Mouse (Mus musculus) embryonic fibroblast, embryonic 13.5 days (primary cell): ENCODE measurements around the gene Olfr1513. TPM values are rescaled to one million over a fixed set of nuclear protein-coding genes. Genes with fewer than 3 reads are reported as not detected.
A peak's percentile ranks its signal among the peaks of the same experiment; 100 is the strongest.
"Not testable (repeated sequence)": the region's sequence is repeated elsewhere in the genome, so short reads cannot be mapped to it uniquely, and the experiment has no call there.

Experiments
- H3K27ac ChIP-seq: 2 replicates; pipeline ENCODE4 v1.5.1; 2012; ENCODE audit warnings: low read length, control low read depth, inconsistent platforms; ENCODE audit not compliant: insufficient read depth
- H3K4me1 ChIP-seq: 2 replicates; pipeline ENCODE4 v1.6.1; 2011; ENCODE audit warnings: low read length; ENCODE audit not compliant: control insufficient read depth, insufficient read depth
- H3K4me3 ChIP-seq: 2 replicates; pipeline ENCODE4 v1.5.1; 2011; ENCODE audit warnings: mild to moderate bottlenecking, control low read depth, low read length; ENCODE audit not compliant: insufficient read depth
- CTCF ChIP-seq: IDR thresholded peaks from 2 replicates; pipeline ENCODE4 v1.5.1; 2011; ENCODE audit warnings: mild to moderate bottlenecking, control low read depth, low read length, moderate library complexity, borderline replicate concordance; ENCODE audit not compliant: insufficient read depth
- POLR2A ChIP-seq: IDR thresholded peaks from 2 replicates; pipeline ENCODE4 v1.6.1; 2011; ENCODE audit warnings: low read depth, mild to moderate bottlenecking, control low read depth, low read length, moderate library complexity
- polyA plus RNA-seq: library from polyadenylated mRNA; stranded (reverse); fragments of >200 nt; gene quantifications from 2 replicates; pipeline ENCODE4 v1.2.4, GENCODE M21; 2011; ENCODE audit warnings: low read depth; ENCODE audit not compliant: missing spikeins, insufficient read length

The Olfr1513 gene
- polyA plus RNA-seq, 1 experiment: not detected

DNA sequence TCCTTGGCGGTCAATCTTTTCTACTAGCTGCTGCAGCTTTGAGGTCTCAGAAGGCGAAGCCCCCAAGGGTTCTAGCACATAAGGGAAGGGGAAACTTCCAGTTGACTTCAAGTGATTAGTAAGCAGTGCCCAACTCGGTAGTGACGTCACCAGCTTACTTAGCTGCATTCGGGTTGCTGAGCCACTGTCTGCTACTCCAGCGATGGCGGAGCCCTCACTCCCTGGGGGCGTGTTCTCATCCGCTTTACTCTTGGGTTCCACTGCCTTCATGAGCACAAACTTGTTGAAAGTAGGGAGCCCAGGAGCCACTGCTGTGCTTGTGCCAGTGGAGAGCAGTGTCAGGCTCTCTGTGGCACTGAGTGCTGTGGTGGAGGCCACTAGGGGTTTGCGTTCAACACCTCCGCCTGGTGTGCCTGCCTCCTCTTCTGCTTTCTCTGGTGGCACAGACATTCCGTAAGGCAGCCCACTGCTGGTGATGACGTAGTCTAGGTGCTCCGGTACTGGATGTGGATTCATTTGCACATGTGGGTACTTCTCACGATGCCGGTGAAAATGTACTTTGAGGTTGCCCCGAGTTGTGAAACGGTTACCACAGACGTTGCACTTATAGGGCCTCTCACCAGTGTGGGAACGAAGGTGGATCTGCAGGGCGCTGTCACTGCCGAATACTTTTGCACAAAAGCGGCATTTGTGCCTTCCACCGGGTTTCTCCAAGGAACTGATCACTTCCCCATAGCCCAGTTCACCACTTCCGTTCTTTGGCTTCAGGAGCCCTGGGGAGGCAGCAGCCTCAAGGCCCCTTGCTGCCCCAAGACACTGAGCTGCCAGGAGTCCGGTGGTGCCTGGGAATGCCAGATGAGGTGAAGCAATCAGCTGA, 42.0 kb downstream of the Olfr1513 start:
- H3K27ac ChIP-seq: no peak overlapping the region
- no peak overlapping the region for H3K4me3 ChIP-seq
- no peaks in the 10 kb centered on the region for H3K4me1 ChIP-seq
- TF ChIP-seq POLR2A: no peak
- no peak for TF ChIP-seq CTCF

- H3K4me3 ChIP-seq: no peak overlapping the region
- H3K4me1 ChIP-seq: no peaks in the 10 kb centered on the region
- TF ChIP-seq CTCF (no peak), POLR2A (no peak)
- H3K27ac ChIP-seq: no peak overlapping the region
Observed at GRCm38 (mm10) chr14:52310906-52311305, 45.3 kb downstream of the Olfr1513 start.

DNA sequence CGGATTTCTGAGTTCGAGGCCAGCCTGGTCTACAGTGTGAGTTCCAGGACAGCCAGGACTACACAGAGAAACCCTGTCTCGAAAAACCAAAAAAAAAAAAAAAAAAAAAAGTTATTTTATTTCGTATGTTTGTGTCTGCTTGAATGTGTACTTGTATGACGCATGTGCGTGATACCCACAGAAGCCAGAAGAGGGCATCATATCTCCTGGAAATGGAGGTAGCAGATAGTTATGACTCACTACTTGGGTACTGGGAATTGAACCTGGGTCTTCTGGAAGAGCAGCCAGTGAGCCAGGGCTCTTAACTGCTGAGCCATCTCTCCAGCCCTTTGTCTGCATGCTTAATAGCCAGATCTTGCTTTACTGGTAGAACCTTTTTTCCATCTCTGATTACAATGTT, 45.9 kb downstream of the Olfr1513 start:
- H3K27ac ChIP-seq, H3K4me1 ChIP-seq, H3K4me3 ChIP-seq: not testable (repeated sequence)

DNA sequence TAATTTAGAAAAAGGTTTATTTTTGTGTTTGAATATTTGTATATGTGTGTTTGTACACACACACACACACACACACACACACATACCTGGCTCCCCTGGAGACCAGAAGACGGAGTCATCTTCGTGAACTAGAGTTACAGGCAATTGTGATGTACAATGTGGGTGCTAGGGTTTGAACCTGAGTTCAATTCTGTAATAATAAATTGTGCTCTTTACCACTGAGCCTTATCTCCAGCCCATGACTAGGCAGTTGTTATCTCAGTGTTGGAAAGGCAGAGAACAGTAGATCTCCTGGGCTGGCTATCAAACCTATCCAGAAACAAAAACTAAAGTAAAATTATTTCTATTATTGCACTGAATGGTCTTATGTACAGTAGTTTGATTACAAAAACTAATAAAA, 50.1 kb downstream of the Olfr1513 start:
- TF ChIP-seq CTCF (no peak), POLR2A (no peak)
- Histone ChIP-seq H3K4me3 (no peak overlapping the region), H3K27ac (no peak overlapping the region), H3K4me1 (no peaks in the 10 kb centered on the region)

DNA sequence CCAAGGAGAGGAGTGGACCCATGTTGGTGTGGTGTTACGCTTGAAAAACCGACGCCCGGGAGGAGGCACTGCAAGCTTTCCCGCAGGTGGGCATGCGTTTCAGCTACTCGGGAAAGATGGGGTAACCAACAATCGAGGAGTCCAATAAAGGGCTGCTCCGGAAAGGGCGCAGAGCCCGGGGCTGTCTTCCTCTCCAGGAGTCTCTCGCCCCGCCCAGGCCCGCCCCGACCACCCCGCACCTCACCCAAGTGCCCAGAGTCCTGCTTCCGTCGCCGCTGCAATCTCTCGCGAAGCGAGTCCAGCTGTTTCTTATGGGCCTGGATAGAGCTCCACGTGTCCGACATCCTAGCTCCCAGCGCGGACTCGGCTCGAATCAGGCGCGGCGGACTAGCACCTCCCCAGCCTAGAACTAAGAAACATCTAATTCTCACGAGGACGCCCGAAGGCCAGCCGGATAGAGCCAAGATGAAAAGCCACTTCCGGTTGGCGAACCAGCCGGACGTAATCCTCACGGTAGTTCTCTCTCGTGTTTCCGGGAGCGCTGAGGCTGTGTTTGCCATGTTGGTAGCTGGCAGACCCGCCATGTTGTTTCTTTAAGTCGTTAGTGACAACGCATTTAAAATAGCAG, 51.5 kb downstream of the Olfr1513 start, which contains the start of gene Mettl3:
Mettl3 (minus strand) TSS at position 485 of the 628 bp plus-strand sequence.
- TF ChIP-seq POLR2A (peak; percentile 61), CTCF (no peak)
- Histone ChIP-seq H3K27ac (peak within 1 kb of the TSS; percentile 80), H3K4me1 (no peaks in the 10 kb centered on the region), H3K4me3 (peak within 1 kb of the TSS; percentile 59)

DNA sequence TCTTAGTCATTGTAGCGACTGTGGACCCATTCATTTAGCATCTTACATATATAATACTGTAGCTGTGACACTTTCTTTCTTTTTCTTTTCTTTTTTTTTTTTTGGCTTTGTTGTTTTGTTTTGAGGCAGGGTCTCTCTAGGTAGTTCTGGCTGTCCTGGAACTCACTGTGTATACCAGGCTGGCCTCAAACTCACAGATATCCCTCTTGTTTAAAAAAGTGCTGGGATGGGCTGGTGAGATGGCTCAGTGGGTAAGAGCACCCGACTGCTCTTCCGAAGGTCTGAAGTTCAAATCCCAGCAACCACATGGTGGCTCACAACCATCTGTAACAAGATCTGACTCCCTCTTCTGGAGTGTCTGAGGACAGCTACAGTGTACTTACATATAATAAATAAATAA, 52.7 kb downstream of the Olfr1513 start:
- not testable (repeated sequence) for H3K4me1 ChIP-seq, H3K27ac ChIP-seq
- 0 out of 2 replicates have a peak overlapping the region, but pooled peaks have one; percentile 59 for H3K4me3 ChIP-seq

Other genes starting within 250 kb of the Olfr1513 start
- 1.8 and 3.7 TPM in 2 replicates for gene Rpgrip1, start 245.7 kb downstream of the Olfr1513 start, polyA plus RNA-seq
- gene Supt16, start 159.0 kb downstream of the Olfr1513 start, polyA plus RNA-seq: 83.0 and 88.6 TPM in 2 replicates
- gene Chd8, start 98.6 kb downstream of the Olfr1513 start, polyA plus RNA-seq: 141 and 146 TPM in 2 replicates
- 38.2 and 44.0 TPM in 2 replicates for gene Tox4, start 77.3 kb downstream of the Olfr1513 start, polyA plus RNA-seq
- gene Rab2b, start 76.9 kb downstream of the Olfr1513 start, polyA plus RNA-seq: 31.1 and 45.6 TPM in 2 replicates
- gene Mettl3, start 51.3 kb downstream of the Olfr1513 start, polyA plus RNA-seq: 49.1 and 49.4 TPM in 2 replicates
- 12.1 and 15.6 TPM in 2 replicates for gene Sall2, start 27.6 kb downstream of the Olfr1513 start, polyA plus RNA-seq
- gene Olfr1512, start 22.8 kb upstream of the Olfr1513 start, polyA plus RNA-seq: not detected in 2 replicates
- gene Olfr1511, start 41.0 kb upstream of the Olfr1513 start, polyA plus RNA-seq: not detected in 2 replicates
- not detected in 2 replicates for gene Olfr1510, start 58.0 kb upstream of the Olfr1513 start, polyA plus RNA-seq
- gene Olfr1509, start 86.6 kb upstream of the Olfr1513 start, polyA plus RNA-seq: not detected in 2 replicates
- gene Olfr1508, start 111.1 kb upstream of the Olfr1513 start, polyA plus RNA-seq: not detected in 2 replicates
- gene Olfr1507, start 139.3 kb upstream of the Olfr1513 start, polyA plus RNA-seq: not detected in 2 replicates